Mouse (Mus musculus) right cerebral cortex, postnatal 4 days (tissue): ENCODE data around the gene Phf5a.
"Not testable (repeated sequence)": the region's sequence is repeated elsewhere in the genome, so short reads cannot be mapped to it uniquely, and the experiment has no call there.

ENCODE experiments used
- DNase-seq: peaks from one replicate; pipeline ENCODE4 v3.0.0-alpha.2; 2022

Phf5a gene

GRCm38 (mm10) chr15:81871604-81872261 is at the start of gene Phf5a:
TSS of gene Phf5a (minus strand) at chr15:81871911.
- DNase-seq: peak; percentile 82

- peak; percentile 33 for DNase-seq
These were observed 49.5 kb upstream of the Phf5a start for GRCm38 (mm10) chr15:81921255-81921654.

GRCm38 (mm10) chr15:81920546-81921217 is 49.0 kb upstream of the Phf5a start:
- no peak for DNase-seq

- DNase-seq: no peak
These were observed 47.4 kb upstream of the Phf5a start for GRCm38 (mm10) chr15:81919062-81919461.

- peak; percentile 71 for DNase-seq
These were observed 46.1 kb upstream of the Phf5a start for GRCm38 (mm10) chr15:81917621-81918463.

GRCm38 (mm10) chr15:81917201-81917600 is 45.5 kb upstream of the Phf5a start:
- no peak for DNase-seq

GRCm38 (mm10) chr15:81915663-81916062 is 44.0 kb upstream of the Phf5a start:
- no peak for DNase-seq

GRCm38 (mm10) chr15:81914668-81915067 is 43.0 kb upstream of the Phf5a start:
- no peak for DNase-seq

GRCm38 (mm10) chr15:81912498-81912897 is 40.8 kb upstream of the Phf5a start:
- no peak for DNase-seq

- not testable (repeated sequence) for DNase-seq
These were observed 37.1 kb upstream of the Phf5a start for GRCm38 (mm10) chr15:81908767-81909166.

GRCm38 (mm10) chr15:81907953-81908352 is 36.2 kb upstream of the Phf5a start:
- DNase-seq: no peak

- peak; percentile 89 for DNase-seq
These were observed 33.2 kb upstream of the Phf5a start for GRCm38 (mm10) chr15:81904939-81905338.

- DNase-seq: no peak
These were observed 27.0 kb upstream of the Phf5a start for GRCm38 (mm10) chr15:81898751-81899150.

- no peak for DNase-seq
These were observed 26.0 kb upstream of the Phf5a start for GRCm38 (mm10) chr15:81897607-81898285.

- no peak for DNase-seq
These were observed 24.7 kb upstream of the Phf5a start for GRCm38 (mm10) chr15:81896407-81896806.

- no peak for DNase-seq
These were observed 22.3 kb upstream of the Phf5a start for GRCm38 (mm10) chr15:81894002-81894401.

- DNase-seq: no peak
These were observed 20.3 kb upstream of the Phf5a start for GRCm38 (mm10) chr15:81891822-81892580.

GRCm38 (mm10) chr15:81891140-81891802 is 19.6 kb upstream of the Phf5a start:
- DNase-seq: no peak

GRCm38 (mm10) chr15:81889175-81889574 is 17.5 kb upstream of the Phf5a start:
- DNase-seq: no peak

- DNase-seq: no peak
These were observed 15.3 kb upstream of the Phf5a start for GRCm38 (mm10) chr15:81886795-81887550.

- no peak for DNase-seq
These were observed 13.8 kb upstream of the Phf5a start for GRCm38 (mm10) chr15:81885418-81885934.
